Mouse (Mus musculus) NIH3T3 (cell line): Measurements from ENCODE around the gene Hpn.

Source experiments
- DNase-seq: peaks from one replicate; pipeline ENCODE4 v3.0.0-alpha.2; 2012; ENCODE audit warnings: low read depth

Hpn gene

GRCm38 (mm10) chr7:31110861-31111385 is 4.2 kb downstream of the Hpn start:
- DNase-seq: no peak

GRCm38 (mm10) chr7:31109796-31110195 is 5.3 kb downstream of the Hpn start:
- DNase-seq: no peak

- DNase-seq: no peak
Observed at GRCm38 (mm10) chr7:31109091-31109490, 6.0 kb downstream of the Hpn start.

- no peak for DNase-seq
Observed at GRCm38 (mm10) chr7:31107781-31108180, 7.3 kb downstream of the Hpn start.

GRCm38 (mm10) chr7:31106166-31106565 is 8.9 kb downstream of the Hpn start:
- DNase-seq: no peak

GRCm38 (mm10) chr7:31105061-31105768 is 9.9 kb downstream of the Hpn start:
- DNase-seq: peak; percentile 55

GRCm38 (mm10) chr7:31100786-31101185 is 14.3 kb downstream of the Hpn start:
- no peak for DNase-seq

- no peak for DNase-seq
Observed at GRCm38 (mm10) chr7:31099612-31099982, 15.5 kb downstream of the Hpn start.

- no peak for DNase-seq
Observed at GRCm38 (mm10) chr7:31098697-31099611, 16.1 kb downstream of the Hpn start.

GRCm38 (mm10) chr7:31097583-31098248 is 17.4 kb downstream of the Hpn start:
- peak; percentile 94 for DNase-seq

- DNase-seq: no peak
Observed at GRCm38 (mm10) chr7:31096892-31097564, 18.1 kb downstream of the Hpn start.

GRCm38 (mm10) chr7:31094774-31095501 is 20.2 kb downstream of the Hpn start:
- DNase-seq: no peak

- no peak for DNase-seq
Observed at GRCm38 (mm10) chr7:31089721-31090120, 25.4 kb downstream of the Hpn start.

- DNase-seq: no peak
Observed at GRCm38 (mm10) chr7:31088206-31088605, 26.9 kb downstream of the Hpn start.

GRCm38 (mm10) chr7:31087262-31087661 is 27.8 kb downstream of the Hpn start:
- DNase-seq: no peak

GRCm38 (mm10) chr7:31086175-31086755 is 28.8 kb downstream of the Hpn start:
- DNase-seq: no peak

GRCm38 (mm10) chr7:31085171-31085570 is 29.9 kb downstream of the Hpn start:
- DNase-seq: peak; percentile 52

GRCm38 (mm10) chr7:31084140-31084539 is 30.9 kb downstream of the Hpn start:
- DNase-seq: no peak

- DNase-seq: no peak
Observed at GRCm38 (mm10) chr7:31082831-31083588, 32.1 kb downstream of the Hpn start.

GRCm38 (mm10) chr7:31082106-31082505 is 33.0 kb downstream of the Hpn start:
- DNase-seq: no peak
